ENCODE assay signal across 8 mouse cellular contexts in genomic region chr12:100841211-100841792, GRCm38 (mm10).
DNase-seq lines count a peak whose midpoint lies in the region; ATAC-seq lines count a peak whose summit lies in the region.

No protein-coding gene starts in this region.

- WGBS in hindbrain, embryonic 15.5 days, result 16% methylated on average over 3 of the region's 3 CpGs

- no peaks in the 10 kb centered on the region for H3K27me3 ChIP-seq in hindbrain, embryonic 15.5 days
- H3K27me3 ChIP-seq in megakaryocyte, embryonic 14.5 days (replicated peaks), result no peaks in the 10 kb centered on the region

- peak; percentile 78; the same call in 1 of the 2 replicates for ATAC-seq in hindbrain, embryonic 15.5 days (ENCODE audit: low FRiP score, low read depth)

- no peak overlapping the region for H3K4me3 ChIP-seq in hindbrain, embryonic 15.5 days
- peak overlapping the region; percentile 42 for H3K4me3 ChIP-seq in megakaryocyte, embryonic 14.5 days (replicated peaks)

- 0 out of 2 replicates have a peak, but pooled peaks cover 3% of the 10 kb centered on the region for H3K4me1 ChIP-seq in hindbrain, embryonic 15.5 days (replicated peaks)
- H3K4me1 ChIP-seq in megakaryocyte, embryonic 14.5 days, result peaks cover 32% of the 10 kb centered on the region

- H3K4me2 ChIP-seq in hindbrain, embryonic 15.5 days, result no peak overlapping the region

- H3K9ac ChIP-seq in hindbrain, embryonic 15.5 days, result no peak overlapping the region

- no peaks in the 10 kb centered on the region for H3K36me3 ChIP-seq in hindbrain, embryonic 15.5 days
- peaks cover 26% of the 10 kb centered on the region for H3K36me3 ChIP-seq in megakaryocyte, embryonic 14.5 days (replicated peaks; ENCODE audit: low read length)

- H3K27ac ChIP-seq in hindbrain, embryonic 15.5 days (replicated peaks), result no peak overlapping the region

- no peaks in the 10 kb centered on the region for H3K9me3 ChIP-seq in hindbrain, embryonic 15.5 days
- H3K9me3 ChIP-seq in megakaryocyte, embryonic 14.5 days, result no peaks in the 10 kb centered on the region

- DNase-seq in Muller cell, postnatal 12 days (ENCODE audit: inconsistent ontology term), result peak; percentile 63
- peak; percentile 87 for DNase-seq in cerebellum, adult 8-10 months
- peak; percentile 44 to 93 for DNase-seq in frontal cortex, adult 2 months (ENCODE audit: extremely low spot score in 1 of 2, low spot score in 1 of 2)
- peak; percentile 75 to 80 for DNase-seq in layer of hippocampus, postnatal 36 days
- peak; percentile 86 to 89 for DNase-seq in right cerebral cortex, adult 2 months (ENCODE audit: low spot score in 2 of 2)
- DNase-seq in urinary bladder, adult 2 months (ENCODE audit: low spot score), result peak; percentile 62
